Mouse (Mus musculus): ENCODE data around the gene Tead2.

Tead2 gene

DNA sequence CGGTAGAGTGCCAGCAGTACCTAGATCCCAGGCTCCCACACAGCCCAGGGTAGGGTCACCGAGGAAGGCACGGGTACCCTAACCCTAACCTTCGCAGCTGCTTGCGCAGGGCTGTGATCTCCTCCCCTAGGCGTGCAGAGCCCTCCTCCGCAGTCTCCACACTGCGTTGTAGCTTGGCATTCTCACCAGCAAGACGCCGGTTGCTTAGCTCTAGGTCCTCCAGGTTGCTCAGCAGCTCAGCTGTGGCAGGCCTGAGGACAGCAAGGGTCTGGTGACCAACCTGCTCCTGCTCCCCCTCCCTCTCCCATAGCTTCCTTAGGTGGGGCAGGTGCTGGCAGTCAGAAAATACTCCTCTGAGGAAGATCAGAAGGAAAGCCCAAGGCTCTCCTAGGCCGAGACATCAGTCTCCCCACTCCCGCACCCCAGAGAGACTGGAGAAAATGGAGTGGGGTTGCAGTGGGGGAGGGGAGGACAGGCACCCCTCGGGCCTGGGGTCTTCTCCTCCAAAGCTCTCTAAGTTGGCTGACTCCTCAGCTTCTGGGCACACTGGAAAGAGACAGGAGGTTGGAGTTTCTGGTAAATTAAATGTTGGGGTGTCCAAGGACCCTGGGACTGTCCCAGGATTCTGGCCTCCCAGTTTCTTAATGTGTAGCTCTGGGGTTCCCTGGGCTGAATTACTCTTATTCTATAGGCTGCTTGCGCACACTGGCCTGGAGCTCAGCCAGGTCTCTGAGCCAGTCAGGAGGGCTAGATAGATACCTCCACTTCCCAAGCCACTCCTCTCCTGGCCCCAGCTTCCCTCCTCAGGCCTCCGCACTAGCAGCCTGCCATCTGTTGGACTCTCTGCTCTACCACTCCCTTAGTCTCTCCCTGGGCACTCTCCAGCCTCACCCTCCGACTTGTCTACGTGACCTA lies 21.4 kb upstream of the Tead2 start:
- TF ChIP-seq CTCF (conservative IDR thresholded peaks at IDR 0.05; ENCODE audit: low read length) (no peak), NANOG (IDR thresholded peaks at IDR 0.05; ENCODE audit: borderline replicate concordance, low read length) (no peak), POU5F1 (IDR thresholded peaks at IDR 0.05; ENCODE audit: borderline replicate concordance, low read length) (no peak)
- Histone ChIP-seq H3K4me1 (replicated peaks; ENCODE audit: low read depth, low read length) (peaks cover 86% of the 10 kb centered on the region), H3K9me3 (ENCODE audit: low read length) (no peaks in the 10 kb centered on the region), H3K4me3 (replicated peaks; ENCODE audit: low read length) (peak overlapping the region; percentile 39), H3K27me3 (ENCODE audit: insufficient read depth, low read length) (peaks cover 29% of the 10 kb centered on the region), H3K36me3 (ENCODE audit: insufficient read depth, low read length) (no peaks in the 10 kb centered on the region)

DNA sequence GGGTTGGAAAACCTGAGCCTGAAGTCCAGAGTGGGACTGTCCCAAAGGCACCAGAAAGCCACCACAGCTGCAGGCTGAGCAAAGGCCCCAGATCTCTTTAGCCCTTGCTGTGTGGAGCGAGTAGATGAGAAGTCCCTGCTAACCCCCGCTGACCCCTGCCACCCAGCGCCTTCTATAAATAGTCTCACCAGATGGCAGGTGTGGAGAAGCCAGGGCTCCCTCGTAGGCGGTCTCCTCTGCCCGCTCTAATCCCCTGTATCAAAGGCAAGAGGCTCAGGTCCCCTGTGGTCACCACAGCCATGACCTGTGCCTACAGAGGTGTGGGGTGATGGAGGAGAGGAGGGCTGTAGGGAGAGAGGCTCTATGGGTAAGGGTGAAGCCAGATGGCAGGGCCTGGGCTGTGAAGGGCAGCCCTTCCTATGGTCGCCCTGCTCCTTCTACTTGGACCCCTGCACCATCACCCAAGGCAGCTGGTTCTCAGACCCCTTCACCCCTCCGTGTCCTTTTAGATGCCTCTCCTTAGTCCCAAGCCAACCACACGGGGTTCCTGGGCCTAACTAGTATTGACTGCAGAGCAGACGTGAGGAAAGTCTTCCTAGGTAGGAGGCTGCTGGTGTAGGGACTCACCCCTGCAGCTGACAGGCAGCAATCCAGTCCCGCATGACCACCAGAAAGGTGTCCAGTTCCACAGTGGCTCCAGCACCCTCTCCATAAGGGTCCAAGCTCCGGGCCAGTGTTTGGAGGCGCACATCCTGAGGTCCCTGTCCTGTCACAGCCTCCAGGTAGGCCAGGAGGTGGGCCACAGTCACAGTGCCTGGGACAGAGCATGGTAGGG lies 20.0 kb upstream of the Tead2 start:
- Histone ChIP-seq H3K36me3 (ENCODE audit: insufficient read depth, low read length) (no peaks in the 10 kb centered on the region), H3K4me3 (replicated peaks; ENCODE audit: low read length) (no peak overlapping the region), H3K27me3 (ENCODE audit: insufficient read depth, low read length) (peaks cover 19% of the 10 kb centered on the region; the same call in 1 of the 2 replicates), H3K9me3 (ENCODE audit: low read length) (no peaks in the 10 kb centered on the region), H3K4me1 (replicated peaks; ENCODE audit: low read depth, low read length) (peaks cover 75% of the 10 kb centered on the region)
- TF ChIP-seq NANOG (IDR thresholded peaks at IDR 0.05; ENCODE audit: borderline replicate concordance, low read length) (no peak), CTCF (conservative IDR thresholded peaks at IDR 0.05; ENCODE audit: low read length) (no peak), POU5F1 (IDR thresholded peaks at IDR 0.05; ENCODE audit: borderline replicate concordance, low read length) (no peak)

DNA sequence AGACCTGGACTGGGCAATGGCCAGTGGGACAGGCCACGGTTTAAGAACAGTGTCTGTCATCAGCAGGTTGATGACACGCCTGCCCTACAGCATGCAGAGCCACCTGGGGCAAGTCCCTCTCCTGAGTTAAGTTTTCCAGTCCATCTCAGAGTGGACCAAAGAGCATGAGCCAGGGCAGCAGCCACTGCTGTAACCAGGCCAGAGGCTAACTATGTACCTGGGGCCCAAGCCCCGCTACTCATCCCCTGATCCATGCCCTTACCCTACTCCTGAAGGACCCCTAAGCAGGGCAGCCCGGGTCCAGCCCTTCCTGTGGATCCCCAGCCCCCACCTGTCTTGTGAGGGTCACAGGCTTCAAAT lies 19.4 kb upstream of the Tead2 start:
- peaks cover 19% of the 10 kb centered on the region; the same call in 1 of the 2 replicates for H3K27me3 ChIP-seq (ENCODE audit: insufficient read depth, low read length)
- TF ChIP-seq NANOG (IDR thresholded peaks at IDR 0.05; ENCODE audit: borderline replicate concordance, low read length) (no peak), POU5F1 (IDR thresholded peaks at IDR 0.05; ENCODE audit: borderline replicate concordance, low read length) (no peak), CTCF (conservative IDR thresholded peaks at IDR 0.05; ENCODE audit: low read length) (no peak)
- no peaks in the 10 kb centered on the region for H3K9me3 ChIP-seq (ENCODE audit: low read length)
- H3K4me3 ChIP-seq (replicated peaks; ENCODE audit: low read length) = no peak overlapping the region
- peaks cover 74% of the 10 kb centered on the region for H3K4me1 ChIP-seq (replicated peaks; ENCODE audit: low read depth, low read length)
- H3K36me3 ChIP-seq (ENCODE audit: insufficient read depth, low read length) = no peaks in the 10 kb centered on the region

DNA sequence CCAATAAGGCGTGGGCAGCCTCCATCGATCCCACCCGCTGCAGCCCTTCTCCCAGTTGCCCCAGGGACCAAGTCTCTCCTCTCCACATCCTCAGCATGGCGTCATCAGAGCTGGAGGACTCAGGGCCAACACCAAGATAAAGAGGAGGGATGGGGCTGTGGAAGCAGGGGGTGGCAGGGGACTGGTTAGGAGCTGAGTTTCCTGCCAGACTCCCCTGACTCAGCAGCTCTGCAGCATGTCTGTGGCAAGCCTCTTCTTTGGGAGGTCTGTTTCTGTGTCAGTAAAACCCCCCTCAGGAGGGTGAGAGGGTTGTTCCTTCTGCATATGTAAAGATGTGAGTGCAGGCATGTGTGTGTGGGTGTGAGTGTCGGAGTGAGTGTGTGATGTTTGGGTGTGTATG lies 18.6 kb upstream of the Tead2 start:
- peaks cover 19% of the 10 kb centered on the region; the same call in 1 of the 2 replicates for H3K27me3 ChIP-seq (ENCODE audit: insufficient read depth, low read length)
- H3K36me3 ChIP-seq (ENCODE audit: insufficient read depth, low read length) = no peaks in the 10 kb centered on the region
- TF ChIP-seq NANOG (IDR thresholded peaks at IDR 0.05; ENCODE audit: borderline replicate concordance, low read length) = no peak
- no peaks in the 10 kb centered on the region for H3K9me3 ChIP-seq (ENCODE audit: low read length)
- H3K4me1 ChIP-seq (replicated peaks; ENCODE audit: low read depth, low read length) = peaks cover 66% of the 10 kb centered on the region
- H3K4me3 ChIP-seq (replicated peaks; ENCODE audit: low read length) = no peak overlapping the region

DNA sequence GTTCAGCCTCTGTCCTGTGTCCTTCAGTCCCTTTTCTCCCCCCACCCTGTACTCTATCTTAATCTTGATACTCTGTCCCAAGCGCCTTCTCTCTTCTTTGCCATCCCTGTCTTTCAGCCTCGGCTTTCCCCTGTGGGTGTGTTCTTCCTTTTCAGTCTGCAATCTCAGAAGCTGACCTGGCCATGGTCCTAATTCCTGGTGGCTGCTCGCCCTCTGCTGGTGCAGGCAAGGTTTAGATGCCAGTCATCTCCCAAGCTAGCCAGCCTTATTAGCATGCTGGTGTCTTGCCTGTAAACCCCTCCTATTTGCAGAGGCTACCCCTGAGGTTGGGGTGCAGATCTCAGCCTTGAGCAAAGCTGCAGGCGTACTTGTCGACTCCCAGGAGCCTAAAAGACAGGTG lies 17.1 kb upstream of the Tead2 start:
- Histone ChIP-seq H3K9me3 (ENCODE audit: low read length) (no peaks in the 10 kb centered on the region), H3K4me1 (replicated peaks; ENCODE audit: low read depth, low read length) (peaks cover 67% of the 10 kb centered on the region), H3K27me3 (ENCODE audit: insufficient read depth, low read length) (peaks cover 25% of the 10 kb centered on the region; the same call in 1 of the 2 replicates), H3K4me3 (replicated peaks; ENCODE audit: low read length) (peak overlapping the region; percentile 49), H3K36me3 (ENCODE audit: insufficient read depth, low read length) (no peaks in the 10 kb centered on the region)
- TF ChIP-seq POU5F1 (IDR thresholded peaks at IDR 0.05; ENCODE audit: borderline replicate concordance, low read length) = no peak
- TF ChIP-seq CTCF (conservative IDR thresholded peaks at IDR 0.05; ENCODE audit: low read length) = peak; percentile 49
- TF ChIP-seq NANOG (IDR thresholded peaks at IDR 0.05; ENCODE audit: borderline replicate concordance, low read length) = no peak

DNA sequence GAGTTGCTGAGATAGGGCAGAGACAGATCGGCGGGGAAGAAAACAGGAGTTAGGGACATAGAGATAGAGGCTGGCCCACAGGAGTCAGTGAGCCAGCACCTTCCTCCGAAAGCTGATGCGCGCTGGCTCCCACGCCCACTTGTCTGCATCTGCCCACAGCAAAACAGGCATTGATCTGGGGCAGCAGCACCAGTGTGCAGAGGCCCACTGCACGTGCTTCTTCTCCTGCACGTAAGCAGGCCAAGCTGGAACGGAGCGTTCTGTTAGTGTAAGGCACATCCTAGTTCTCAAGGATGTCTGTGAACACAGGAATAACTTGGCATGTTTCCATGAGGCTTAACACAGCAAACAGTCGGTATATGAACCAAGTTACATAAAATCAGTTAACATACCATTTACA lies 16.6 kb upstream of the Tead2 start:
- H3K9me3 ChIP-seq (ENCODE audit: low read length) = no peaks in the 10 kb centered on the region
- TF ChIP-seq CTCF (conservative IDR thresholded peaks at IDR 0.05; ENCODE audit: low read length) = no peak
- H3K4me1 ChIP-seq (replicated peaks; ENCODE audit: low read depth, low read length) = peaks cover 66% of the 10 kb centered on the region
- peak overlapping the region; percentile 49 for H3K4me3 ChIP-seq (replicated peaks; ENCODE audit: low read length)
- H3K27me3 ChIP-seq (ENCODE audit: insufficient read depth, low read length) = peaks cover 26% of the 10 kb centered on the region; the same call in 1 of the 2 replicates
- H3K36me3 ChIP-seq (ENCODE audit: insufficient read depth, low read length) = no peaks in the 10 kb centered on the region

DNA sequence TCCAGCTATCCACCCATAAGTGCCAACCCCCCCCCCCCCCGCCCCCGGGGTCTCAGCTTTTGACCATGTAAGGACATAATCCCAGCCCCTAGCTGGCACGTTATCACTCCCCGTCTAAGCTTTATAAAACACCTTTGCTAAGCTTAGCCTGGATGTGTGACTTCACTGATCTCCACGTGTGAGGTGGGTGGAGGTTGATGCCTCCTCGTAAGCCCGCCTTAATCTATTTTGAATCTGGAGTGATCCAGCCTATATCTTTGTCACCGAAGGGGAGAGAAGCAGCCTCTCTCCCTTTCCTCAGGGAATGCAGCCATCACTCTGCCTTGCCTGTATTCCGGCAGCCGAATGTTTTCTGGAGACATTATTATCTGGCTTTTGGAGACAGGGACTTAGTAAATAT lies 12.9 kb upstream of the Tead2 start:
- H3K27me3 ChIP-seq (ENCODE audit: insufficient read depth, low read length) = 0 out of 2 replicates have a peak, but pooled peaks cover 11% of the 10 kb centered on the region
- no peak overlapping the region for H3K4me3 ChIP-seq (replicated peaks; ENCODE audit: low read length)
- TF ChIP-seq CTCF (conservative IDR thresholded peaks at IDR 0.05; ENCODE audit: low read length) = no peak
- no peak for TF ChIP-seq NANOG (IDR thresholded peaks at IDR 0.05; ENCODE audit: borderline replicate concordance, low read length)
- TF ChIP-seq POU5F1 (IDR thresholded peaks at IDR 0.05; ENCODE audit: borderline replicate concordance, low read length) = no peak

DNA sequence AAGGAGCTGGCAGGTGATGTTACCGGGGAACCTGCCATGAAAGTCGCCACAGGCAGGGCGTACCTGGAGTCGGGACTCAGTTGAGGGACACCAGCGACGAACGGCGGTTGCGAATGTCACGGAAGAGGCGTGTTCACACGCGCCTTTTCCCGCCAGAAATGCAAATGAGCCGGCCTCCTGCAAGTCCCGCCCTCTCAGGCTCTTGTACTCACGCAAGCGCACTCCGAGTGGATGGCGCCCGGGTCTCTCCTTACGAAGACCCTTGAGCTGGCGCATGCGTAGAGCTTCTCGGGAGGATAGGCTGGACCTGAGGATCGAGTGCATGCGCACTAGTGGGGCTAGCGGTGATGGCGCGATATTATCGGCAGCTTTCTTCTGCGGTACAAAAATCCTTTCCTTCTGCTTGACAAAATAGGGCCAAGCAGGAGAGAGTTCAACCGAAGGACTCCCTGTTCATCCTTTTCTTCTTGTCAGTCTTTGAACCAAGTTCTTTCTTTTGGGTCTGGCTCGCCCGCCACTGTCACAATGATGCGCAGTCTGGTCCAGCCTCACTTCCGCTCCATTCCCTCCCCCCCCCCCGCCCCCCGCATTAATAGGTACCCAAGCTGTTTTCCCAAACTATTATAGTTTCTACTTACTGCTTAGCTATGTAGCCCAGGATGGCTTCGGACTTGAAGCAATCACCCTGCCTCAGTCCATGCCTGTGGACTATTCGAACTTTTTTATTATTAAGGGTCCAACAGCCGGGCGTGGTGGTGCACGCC lies 11.0 kb upstream of the Tead2 start, which contains the start of gene Ccdc155:
TSS of gene Ccdc155 (minus strand) at position 513 of the 764 bp plus-strand sequence.
- no peak for TF ChIP-seq CTCF (conservative IDR thresholded peaks at IDR 0.05; ENCODE audit: low read length)
- 0 out of 2 replicates have a peak, but pooled peaks have one; percentile 64 for TF ChIP-seq POU5F1 (IDR thresholded peaks at IDR 0.05; ENCODE audit: borderline replicate concordance, low read length)
- no peak for TF ChIP-seq NANOG (IDR thresholded peaks at IDR 0.05; ENCODE audit: borderline replicate concordance, low read length)
- no peaks in the 10 kb centered on the region for H3K9me3 ChIP-seq (ENCODE audit: low read length)
- peaks cover 34% of the 10 kb centered on the region for H3K4me1 ChIP-seq (replicated peaks; ENCODE audit: low read depth, low read length)
- H3K4me3 ChIP-seq (replicated peaks; ENCODE audit: low read length) = peak within 1 kb of the TSS; percentile 76
- peaks cover 18% of the 10 kb centered on the region for H3K27me3 ChIP-seq (ENCODE audit: insufficient read depth, low read length)
- H3K36me3 ChIP-seq (ENCODE audit: insufficient read depth, low read length) = no peaks in the 10 kb centered on the region

More for the DNA sequence above, 12.9 kb upstream of the Tead2 start:
- Histone ChIP-seq H3K9me3 (ENCODE audit: low read length) (no peaks in the 10 kb centered on the region), H3K36me3 (ENCODE audit: insufficient read depth, low read length) (no peaks in the 10 kb centered on the region), H3K4me1 (replicated peaks; ENCODE audit: low read depth, low read length) (peaks cover 47% of the 10 kb centered on the region)

Measured in E14TG2a.4 (cell line).